In genomic region chr5:3501564-3502001, GRCm38 (mm10) we compare ENCODE assay signal across 9 mouse cellular contexts. TPM values are rescaled to one million over a fixed set of nuclear protein-coding genes. Genes with fewer than 3 reads are reported as not detected.
DNase-seq lines count a peak whose midpoint lies in the region; ATAC-seq and TF ChIP-seq lines count a peak whose summit lies in the region.
"Had no signal": no experiment of that assay in that cellular context is flagged by ENCODE, and none has a peak within 500 bp of the region (broad histone marks: within the 10 kb centered on the region; RNA-seq: fewer than 3 reads in every experiment).

No protein-coding gene starts in this region.

- H3K79me2 ChIP-seq in liver, adult 2 months (ENCODE audit: control insufficient read depth, insufficient read depth, low read length): no peaks in the 10 kb centered on the region; the same call in 1 of the 2 replicates

- no peaks in the 10 kb centered on the region for H3K36me3 ChIP-seq in liver, adult 2 months (ENCODE audit: control insufficient read depth, insufficient read depth, low read length)
- no peaks in the 10 kb centered on the region for H3K36me3 ChIP-seq in midbrain, embryonic 16.5 days (ENCODE audit: control insufficient read depth, insufficient read depth, low read length)
- H3K36me3 ChIP-seq: neural tube, embryonic 12.5 days had no signal

- peak overlapping the region; percentile 42; the same call in 1 of the 2 replicates for H3K9ac ChIP-seq in liver, adult 2 months (ENCODE audit: low read depth, low read length)
- H3K9ac ChIP-seq in midbrain, embryonic 16.5 days (ENCODE audit: low read depth, low read length): no peak overlapping the region
- H3K9ac ChIP-seq: neural tube, embryonic 12.5 days had no signal

- no peak overlapping the region for H3K4me2 ChIP-seq in midbrain, embryonic 16.5 days (ENCODE audit: low read length)
- H3K4me2 ChIP-seq: neural tube, embryonic 12.5 days had no signal

- TF ChIP-seq CTCF in liver, adult 2 months (IDR thresholded peaks at IDR 0.05; ENCODE audit: low read depth, low read length): no peak
- no peak for TF ChIP-seq CTCF in embryonic fibroblast, embryonic 13.5 days (IDR thresholded peaks at IDR 0.05; ENCODE audit: borderline replicate concordance, insufficient read depth, low read length)

- DNase-seq in liver, adult 2 months (ENCODE audit: extremely low read depth, low read depth, low spot score): peak; percentile 86
- no peak for DNase-seq in liver
- peak; percentile 91 for DNase-seq in kidney, adult 9 months
- DNase-seq in naive thymus-derived CD4-positive, alpha-beta T cell, adult 2 months (ENCODE audit: low read depth): peak; percentile 26
- DNase-seq in ovary, postnatal 14 days (ENCODE audit: low spot score): no peak
- DNase-seq in thymus, postnatal 25 days: no peak

- 0 out of 2 replicates have a peak overlapping the region, but pooled peaks have one; percentile 5 for H3K4me3 ChIP-seq in liver, adult 2 months (ENCODE audit: insufficient read depth, low read depth, low read length)
- no peak overlapping the region for H3K4me3 ChIP-seq in embryonic fibroblast, embryonic 13.5 days (ENCODE audit: insufficient read depth, low read length)
- no peak overlapping the region for H3K4me3 ChIP-seq in midbrain, embryonic 16.5 days (ENCODE audit: low read depth, low read length)
- H3K4me3 ChIP-seq: neural tube, embryonic 12.5 days had no signal

- H3K27me3 ChIP-seq in liver, adult 2 months (ENCODE audit: control insufficient read depth, insufficient read depth, low read length): no peaks in the 10 kb centered on the region
- no peaks in the 10 kb centered on the region for H3K27me3 ChIP-seq in midbrain, embryonic 16.5 days (ENCODE audit: control insufficient read depth, insufficient read depth, low read depth, low read length)
- H3K27me3 ChIP-seq: neural tube, embryonic 12.5 days had no signal

- no peak for TF ChIP-seq POLR2A in liver, adult 2 months (IDR thresholded peaks at IDR 0.05; ENCODE audit: extremely low read depth, insufficient read depth, low read length)
- no peak for TF ChIP-seq POLR2A in embryonic fibroblast, embryonic 13.5 days (IDR thresholded peaks at IDR 0.05; ENCODE audit: low read depth, low read length)

- peak overlapping the region; percentile 59 for H3K27ac ChIP-seq in liver, adult 2 months (replicated peaks; ENCODE audit: insufficient read depth, low read depth, low read length)
- H3K27ac ChIP-seq in embryonic fibroblast, embryonic 13.5 days (ENCODE audit: insufficient read depth, low read length): peak overlapping the region; percentile 72; the same call in 1 of the 2 replicates
- H3K27ac ChIP-seq in midbrain, embryonic 16.5 days (ENCODE audit: low read length): no peak overlapping the region
- H3K27ac ChIP-seq: neural tube, embryonic 12.5 days had no signal

- peaks cover 12% of the 10 kb centered on the region for H3K4me1 ChIP-seq in liver, adult 2 months (ENCODE audit: control insufficient read depth, insufficient read depth, low read length)
- peaks cover 26% of the 10 kb centered on the region for H3K4me1 ChIP-seq in embryonic fibroblast, embryonic 13.5 days (ENCODE audit: control insufficient read depth, insufficient read depth, low read length)
- H3K4me1 ChIP-seq in midbrain, embryonic 16.5 days (ENCODE audit: control insufficient read depth, insufficient read depth, low read length): no peaks in the 10 kb centered on the region

- no peak for ATAC-seq in midbrain, embryonic 16.5 days

- WGBS in liver, adult 2 months: 5% methylated on average over 8 of the region's 8 CpGs
- 63% methylated on average over 8 of the region's 8 CpGs for WGBS in midbrain, embryonic 16.5 days

- no peaks in the 10 kb centered on the region for H3K9me3 ChIP-seq in midbrain, embryonic 16.5 days (replicated peaks; ENCODE audit: control insufficient read depth, low read length, poor library complexity, severe bottlenecking)
- H3K9me3 ChIP-seq: neural tube, embryonic 12.5 days had no signal

RNA-seq across cellular contexts. Expression of gene Fam133b, which starts 42.0 kb away (rescaled TPM):
- total RNA-seq in liver, adult 2 months (2014; rRNA removed): 9.0 and 10.9 TPM in 2 replicates
- 2.3 and 3.0 TPM in 2 replicates for polyA plus RNA-seq in liver, adult 2 months (2012; rRNA removed)
- polyA plus RNA-seq in embryonic fibroblast, embryonic 13.5 days (2011; ENCODE audit: insufficient read length, low read depth, missing spikeins): 23.2 and 30.0 TPM in 2 replicates
- polyA plus RNA-seq in midbrain, embryonic 16.5 days (2015; fragmentation: Nextera tagmentation; extraction: Ambion mirVana): 23.0 and 25.2 TPM in 2 replicates

Comparison
In these comparisons a context has a peak if more than half of its experiments do, and no peak if none do; other contexts are left out.
1. DNase-seq: peak in liver, adult 2 months (single experiment), kidney, adult 9 months (single experiment) and naive thymus-derived CD4-positive, alpha-beta T cell, adult 2 months (single experiment); none in liver (single experiment), ovary, postnatal 14 days (single experiment) and thymus, postnatal 25 days (single experiment).